Mouse (Mus musculus): ENCODE data around the gene Tbc1d22a. TPM values are rescaled to one million over a fixed set of nuclear protein-coding genes. Genes with fewer than 3 reads are reported as not detected.

Tbc1d22a gene
- polyA plus RNA-seq, 1 experiment from 2014 or later = 12.5 TPM

DNA sequence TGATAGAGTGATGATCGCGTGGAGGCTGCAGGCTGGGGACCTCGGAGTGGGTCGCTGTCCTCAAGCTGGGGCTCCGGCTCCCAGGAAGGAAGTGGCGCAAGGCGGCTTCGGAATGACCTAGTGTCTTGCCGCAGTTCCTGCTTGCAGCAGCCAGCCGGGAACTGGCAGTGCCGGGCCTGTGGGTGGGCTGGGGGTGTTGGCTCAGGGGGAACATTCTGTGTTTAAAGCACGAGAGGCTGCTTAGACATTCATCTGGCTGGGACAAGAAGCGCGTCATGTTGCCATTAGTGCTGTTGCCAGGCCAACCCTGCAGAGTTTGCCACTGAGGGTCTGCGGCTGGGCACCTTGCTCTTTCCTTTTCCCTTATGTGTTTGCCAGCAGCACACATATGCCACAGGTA is 63.2 kb downstream of the Tbc1d22a start:
- no peak overlapping the region for H3K4me2 ChIP-seq (ENCODE audit: low read depth, low read length)
- no peak overlapping the region for H3K27ac ChIP-seq (ENCODE audit: low read length)
- ATAC-seq = no peak
- no peaks in the 10 kb centered on the region for H3K36me3 ChIP-seq (ENCODE audit: control insufficient read depth, insufficient read depth, low read length)
- 49% methylated on average over 15 of the region's 15 CpGs for WGBS
- H3K9me3 ChIP-seq (ENCODE audit: control insufficient read depth, low read length) = no peaks in the 10 kb centered on the region
- H3K4me3 ChIP-seq (ENCODE audit: low read length) = no peak overlapping the region
- no peak overlapping the region for H3K9ac ChIP-seq (ENCODE audit: low read depth, low read length)
- peaks cover 29% of the 10 kb centered on the region for H3K4me1 ChIP-seq (ENCODE audit: control insufficient read depth, insufficient read depth, low read length)
- H3K27me3 ChIP-seq (replicated peaks; ENCODE audit: control insufficient read depth, insufficient read depth, low read length) = no peaks in the 10 kb centered on the region

DNA sequence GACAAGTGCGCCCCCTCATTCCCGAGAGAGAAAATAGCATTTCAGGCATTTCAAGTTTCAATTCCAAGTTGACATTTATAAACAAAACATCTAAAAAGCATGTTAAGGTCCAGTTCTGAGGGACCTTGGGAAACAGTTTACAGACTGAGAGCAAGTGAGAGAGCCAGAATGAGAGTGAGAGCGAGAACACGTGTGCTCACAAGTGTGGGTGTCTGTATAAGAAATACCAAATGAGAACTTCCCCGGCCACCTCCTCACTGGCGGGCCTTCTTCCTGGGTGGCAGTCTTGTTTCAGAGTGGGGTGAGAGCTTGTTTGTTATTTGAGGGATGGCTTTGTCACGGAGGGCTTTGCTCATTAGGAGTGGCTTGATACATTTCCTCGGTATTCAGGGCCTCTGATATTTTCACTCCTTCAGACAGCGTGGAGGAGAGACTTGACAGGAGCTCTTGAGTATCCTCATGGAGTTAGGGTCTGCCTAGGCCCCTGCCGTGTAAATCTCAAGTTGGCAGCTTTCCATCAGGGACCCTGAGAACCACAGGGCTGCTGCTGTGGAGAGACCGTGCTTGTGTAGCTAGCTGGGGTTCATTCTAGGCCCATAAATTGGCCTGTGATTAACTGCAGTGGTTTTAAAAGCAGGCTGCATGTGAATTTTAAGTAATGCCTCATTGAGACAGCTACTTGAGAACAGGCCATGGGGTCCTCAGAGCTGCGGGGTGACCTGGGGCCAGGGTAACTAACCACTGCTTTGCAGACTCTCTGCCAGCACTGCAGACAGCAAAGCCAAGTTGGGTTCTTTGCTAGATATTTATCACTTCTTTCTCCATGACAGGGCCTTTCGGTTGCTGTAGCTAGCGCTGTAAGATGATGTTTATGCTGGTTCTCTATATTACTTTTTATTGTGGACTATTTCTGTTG is 65.1 kb downstream of the Tbc1d22a start:
- ATAC-seq = no peak
- H3K36me3 ChIP-seq (ENCODE audit: control insufficient read depth, insufficient read depth, low read length) = no peaks in the 10 kb centered on the region
- H3K4me1 ChIP-seq (ENCODE audit: control insufficient read depth, insufficient read depth, low read length) = peaks cover 29% of the 10 kb centered on the region
- no peak overlapping the region for H3K9ac ChIP-seq (ENCODE audit: low read depth, low read length)
- H3K27ac ChIP-seq (ENCODE audit: low read length) = no peak overlapping the region
- H3K27me3 ChIP-seq (replicated peaks; ENCODE audit: control insufficient read depth, insufficient read depth, low read length) = no peaks in the 10 kb centered on the region
- no peak overlapping the region for H3K4me3 ChIP-seq (ENCODE audit: low read length)
- H3K4me2 ChIP-seq (ENCODE audit: low read depth, low read length) = no peak overlapping the region
- WGBS = 55% methylated on average over 14 of the region's 14 CpGs
- H3K9me3 ChIP-seq (ENCODE audit: control insufficient read depth, low read length) = no peaks in the 10 kb centered on the region

DNA sequence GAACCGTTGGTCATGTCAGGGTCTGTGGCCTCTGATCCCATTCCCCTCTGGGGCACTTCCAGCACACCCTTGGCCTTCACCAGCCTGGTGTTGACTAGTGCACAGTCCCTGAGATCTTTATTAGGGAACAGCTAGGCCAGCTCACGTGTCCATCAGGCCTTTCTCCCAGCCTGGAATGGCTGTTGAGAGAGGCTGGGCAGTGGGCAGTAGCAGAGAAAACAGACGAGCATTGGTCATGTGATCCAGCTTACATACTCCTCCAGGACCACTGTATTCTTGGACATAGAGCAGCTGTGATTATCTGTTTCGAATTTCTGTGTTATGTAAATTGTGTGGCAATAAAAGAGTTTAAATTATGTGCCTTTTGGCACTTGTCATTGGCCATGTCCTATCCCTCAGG is 65.9 kb downstream of the Tbc1d22a start:
- H3K4me1 ChIP-seq (ENCODE audit: control insufficient read depth, insufficient read depth, low read length) = peaks cover 29% of the 10 kb centered on the region
- H3K4me3 ChIP-seq (ENCODE audit: low read length) = no peak overlapping the region
- H3K4me2 ChIP-seq (ENCODE audit: low read depth, low read length) = no peak overlapping the region
- H3K9me3 ChIP-seq (ENCODE audit: control insufficient read depth, low read length) = no peaks in the 10 kb centered on the region
- no peak overlapping the region for H3K27ac ChIP-seq (ENCODE audit: low read length)
- H3K36me3 ChIP-seq (ENCODE audit: control insufficient read depth, insufficient read depth, low read length) = no peaks in the 10 kb centered on the region
- ATAC-seq = no peak
- 46% methylated on average over 4 of the region's 4 CpGs for WGBS
- H3K9ac ChIP-seq (ENCODE audit: low read depth, low read length) = no peak overlapping the region
- H3K27me3 ChIP-seq (replicated peaks; ENCODE audit: control insufficient read depth, insufficient read depth, low read length) = no peaks in the 10 kb centered on the region

DNA sequence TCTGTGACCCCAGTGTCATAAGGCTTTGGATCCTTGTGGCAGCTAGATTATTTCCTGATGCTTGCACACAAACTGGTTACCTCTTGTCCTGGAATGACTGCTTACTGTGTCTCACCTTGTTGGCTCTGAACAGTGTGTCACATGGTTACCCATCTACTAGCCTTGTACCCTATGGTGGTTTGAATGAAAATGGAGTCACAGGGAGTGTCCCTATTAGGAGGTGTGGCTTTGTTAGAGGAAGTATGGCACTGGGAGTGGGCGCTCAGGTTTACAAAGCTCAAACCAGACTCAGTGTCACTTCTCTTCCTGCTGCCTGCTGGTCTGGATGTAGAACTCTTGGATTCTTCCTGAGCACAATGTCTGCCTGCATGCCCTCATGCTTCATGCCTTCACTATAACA is 69.0 kb downstream of the Tbc1d22a start:
- Histone ChIP-seq H3K4me3 (ENCODE audit: low read length) (no peak overlapping the region), H3K27me3 (replicated peaks; ENCODE audit: control insufficient read depth, insufficient read depth, low read length) (no peaks in the 10 kb centered on the region), H3K4me2 (ENCODE audit: low read depth, low read length) (no peak overlapping the region), H3K36me3 (ENCODE audit: control insufficient read depth, insufficient read depth, low read length) (no peaks in the 10 kb centered on the region), H3K4me1 (ENCODE audit: control insufficient read depth, insufficient read depth, low read length) (peaks cover 16% of the 10 kb centered on the region), H3K9me3 (ENCODE audit: control insufficient read depth, low read length) (no peaks in the 10 kb centered on the region), H3K9ac (ENCODE audit: low read depth, low read length) (no peak overlapping the region), H3K27ac (ENCODE audit: low read length) (no peak overlapping the region)
- ATAC-seq = peak; percentile 54
- WGBS = 89% methylated on average over 1 of the region's 1 CpGs

DNA sequence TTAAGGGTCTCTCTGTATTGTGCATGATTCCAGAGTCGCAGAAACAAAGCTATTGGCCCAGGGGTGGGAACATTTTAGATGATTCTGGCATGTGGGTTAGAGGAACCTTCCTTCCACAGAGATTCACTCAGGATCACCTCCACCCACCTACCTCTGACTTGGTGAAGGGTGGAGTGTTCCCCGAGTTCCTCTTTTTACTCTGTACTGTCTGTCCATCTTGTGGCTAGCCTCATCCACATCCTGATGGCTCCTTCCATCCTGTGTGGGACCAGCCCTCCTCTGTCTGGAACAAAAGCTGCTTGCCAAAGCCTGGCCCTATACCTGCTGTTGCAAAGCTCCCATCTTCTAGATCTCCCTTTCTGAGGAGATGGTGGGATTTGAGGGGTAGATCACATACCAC is 71.0 kb downstream of the Tbc1d22a start:
- no peak for ATAC-seq
- 0 out of 2 replicates have a peak, but pooled peaks cover 8% of the 10 kb centered on the region for H3K4me1 ChIP-seq (ENCODE audit: control insufficient read depth, insufficient read depth, low read length)
- no peak overlapping the region for H3K9ac ChIP-seq (ENCODE audit: low read depth, low read length)
- no peak overlapping the region for H3K4me2 ChIP-seq (ENCODE audit: low read depth, low read length)
- H3K36me3 ChIP-seq (ENCODE audit: control insufficient read depth, insufficient read depth, low read length) = no peaks in the 10 kb centered on the region
- no peak overlapping the region for H3K4me3 ChIP-seq (ENCODE audit: low read length)
- 81% methylated on average over 2 of the region's 2 CpGs for WGBS
- H3K27me3 ChIP-seq (replicated peaks; ENCODE audit: control insufficient read depth, insufficient read depth, low read length) = no peaks in the 10 kb centered on the region
- H3K27ac ChIP-seq (ENCODE audit: low read length) = no peak overlapping the region
- H3K9me3 ChIP-seq (ENCODE audit: control insufficient read depth, low read length) = no peaks in the 10 kb centered on the region

DNA sequence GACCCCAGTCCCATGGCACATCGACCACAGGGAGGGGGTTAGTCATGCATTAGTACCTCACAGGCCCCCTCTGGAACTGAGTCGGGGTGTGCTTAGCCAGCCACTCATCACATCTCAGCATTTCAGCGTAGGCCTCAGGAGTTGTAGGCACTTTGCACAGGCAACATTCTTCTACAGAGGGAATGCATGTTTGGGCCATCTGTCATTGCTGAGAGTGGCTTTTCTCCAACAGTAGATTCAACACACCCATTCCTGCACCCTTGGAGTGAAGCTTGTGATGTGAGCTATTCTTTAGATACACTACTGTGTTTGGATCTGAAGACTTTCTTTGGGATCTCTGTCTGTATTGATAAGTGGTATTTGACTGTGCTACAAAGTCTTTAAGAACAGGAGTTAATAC is 75.8 kb downstream of the Tbc1d22a start:
- H3K9me3 ChIP-seq (ENCODE audit: control insufficient read depth, low read length) = no peaks in the 10 kb centered on the region
- no peak for ATAC-seq
- no peak overlapping the region for H3K27ac ChIP-seq (ENCODE audit: low read length)
- H3K4me1 ChIP-seq (ENCODE audit: control insufficient read depth, insufficient read depth, low read length) = 0 out of 2 replicates have a peak, but pooled peaks cover 7% of the 10 kb centered on the region
- no peak overlapping the region for H3K4me3 ChIP-seq (ENCODE audit: low read length)
- no peaks in the 10 kb centered on the region for H3K36me3 ChIP-seq (ENCODE audit: control insufficient read depth, insufficient read depth, low read length)
- WGBS = 71% methylated on average over 3 of the region's 3 CpGs
- no peak overlapping the region for H3K9ac ChIP-seq (ENCODE audit: low read depth, low read length)
- H3K4me2 ChIP-seq (ENCODE audit: low read depth, low read length) = no peak overlapping the region
- no peaks in the 10 kb centered on the region for H3K27me3 ChIP-seq (replicated peaks; ENCODE audit: control insufficient read depth, insufficient read depth, low read length)

DNA sequence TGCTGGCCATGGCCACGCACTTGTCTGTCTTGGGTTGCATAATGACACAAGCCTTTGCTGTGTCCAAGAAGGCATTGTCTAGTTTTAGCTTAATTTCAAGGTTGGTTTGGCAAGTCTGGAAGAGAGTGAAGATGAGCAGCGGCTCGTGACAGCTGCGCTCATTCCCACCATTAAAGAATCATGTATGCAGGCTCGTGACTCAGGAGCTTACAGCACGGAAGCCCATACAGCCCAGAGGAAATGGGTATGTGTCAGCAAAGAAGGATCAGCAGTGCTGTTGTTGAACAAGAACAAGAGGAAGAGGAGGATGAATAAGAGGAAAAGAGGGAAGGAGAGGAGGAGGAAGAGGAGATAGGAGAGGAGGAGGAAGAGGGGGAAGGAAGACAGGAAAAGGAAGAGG is 78.0 kb downstream of the Tbc1d22a start:
- no peaks in the 10 kb centered on the region for H3K27me3 ChIP-seq (replicated peaks; ENCODE audit: control insufficient read depth, insufficient read depth, low read length)
- H3K27ac ChIP-seq (ENCODE audit: low read length) = no peak overlapping the region
- no peak for ATAC-seq
- no peak overlapping the region for H3K9ac ChIP-seq (ENCODE audit: low read depth, low read length)
- 0 out of 2 replicates have a peak, but pooled peaks cover 7% of the 10 kb centered on the region for H3K4me1 ChIP-seq (ENCODE audit: control insufficient read depth, insufficient read depth, low read length)
- no peaks in the 10 kb centered on the region for H3K9me3 ChIP-seq (ENCODE audit: control insufficient read depth, low read length)
- WGBS = 85% methylated on average over 6 of the region's 6 CpGs
- H3K4me2 ChIP-seq (ENCODE audit: low read depth, low read length) = no peak overlapping the region
- no peaks in the 10 kb centered on the region for H3K36me3 ChIP-seq (ENCODE audit: control insufficient read depth, insufficient read depth, low read length)
- no peak overlapping the region for H3K4me3 ChIP-seq (ENCODE audit: low read length)

DNA sequence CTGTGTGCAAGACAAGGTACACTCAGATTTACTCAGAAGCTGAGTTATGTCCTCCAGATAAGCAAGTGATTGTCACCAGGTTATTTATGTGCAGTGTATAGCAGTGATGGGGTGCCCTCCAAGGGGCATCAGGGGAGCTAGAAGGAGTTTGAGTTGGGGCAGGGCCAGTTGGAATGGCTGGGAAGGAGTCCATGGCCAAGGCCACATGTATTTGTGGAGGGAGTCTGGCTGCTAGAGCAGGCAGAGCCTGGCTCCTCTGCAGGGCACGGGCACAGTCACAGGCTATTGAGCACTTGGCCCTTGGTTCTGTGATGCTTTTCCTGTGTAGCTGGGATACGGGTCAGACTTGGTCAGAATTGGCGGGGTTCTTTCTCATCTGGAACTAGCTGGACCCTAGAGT is 80.2 kb downstream of the Tbc1d22a start:
- no peak for ATAC-seq
- H3K4me2 ChIP-seq (ENCODE audit: low read depth, low read length) = no peak overlapping the region

DNA sequence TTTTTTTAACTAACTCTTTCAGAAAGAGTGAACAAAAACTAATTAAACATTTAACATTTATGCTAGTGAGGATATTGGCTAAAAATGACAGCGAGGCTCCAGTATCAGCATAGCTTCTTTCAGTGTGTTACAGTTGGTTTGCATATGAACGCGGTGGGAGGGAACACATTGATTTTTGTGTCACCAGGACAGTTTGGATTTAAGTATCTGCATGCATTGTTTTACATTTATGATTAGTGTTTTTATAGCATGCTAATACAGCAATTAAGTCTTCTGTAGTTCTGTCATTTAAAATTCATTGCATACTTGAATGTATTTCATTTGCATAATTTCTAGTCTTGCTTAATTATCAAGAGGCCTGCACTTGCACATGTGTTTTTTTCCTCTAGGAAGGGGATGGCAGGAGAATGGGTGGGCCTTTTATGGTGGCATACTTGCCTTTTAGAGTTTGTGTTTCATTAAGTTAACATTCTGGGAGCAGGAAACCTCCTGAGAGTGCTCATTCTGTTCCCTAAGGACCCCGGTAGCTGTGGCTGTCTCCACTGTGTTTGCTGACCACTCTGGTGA is 81.5 kb downstream of the Tbc1d22a start:
- Histone ChIP-seq H3K36me3 (ENCODE audit: control insufficient read depth, insufficient read depth, low read length) (no peaks in the 10 kb centered on the region), H3K4me1 (ENCODE audit: control insufficient read depth, insufficient read depth, low read length) (no peaks in the 10 kb centered on the region), H3K4me3 (ENCODE audit: low read length) (no peak overlapping the region), H3K9me3 (ENCODE audit: control insufficient read depth, low read length) (no peaks in the 10 kb centered on the region), H3K9ac (ENCODE audit: low read depth, low read length) (no peak overlapping the region), H3K27ac (ENCODE audit: low read length) (no peak overlapping the region), H3K27me3 (replicated peaks; ENCODE audit: control insufficient read depth, insufficient read depth, low read length) (no peaks in the 10 kb centered on the region), H3K4me2 (ENCODE audit: low read depth, low read length) (no peak overlapping the region)
- 79% methylated on average over 4 of the region's 4 CpGs for WGBS
- ATAC-seq = no peak

More for the DNA sequence above, 80.2 kb downstream of the Tbc1d22a start:
- no peak overlapping the region for H3K9ac ChIP-seq (ENCODE audit: low read depth, low read length)
- H3K27ac ChIP-seq (ENCODE audit: low read length) = no peak overlapping the region
- H3K4me3 ChIP-seq (ENCODE audit: low read length) = no peak overlapping the region
- 94% methylated on average over 3 of the region's 3 CpGs for WGBS
- no peaks in the 10 kb centered on the region for H3K9me3 ChIP-seq (ENCODE audit: control insufficient read depth, low read length)
- no peaks in the 10 kb centered on the region for H3K27me3 ChIP-seq (replicated peaks; ENCODE audit: control insufficient read depth, insufficient read depth, low read length)
- no peaks in the 10 kb centered on the region for H3K36me3 ChIP-seq (ENCODE audit: control insufficient read depth, insufficient read depth, low read length)
- H3K4me1 ChIP-seq (ENCODE audit: control insufficient read depth, insufficient read depth, low read length) = 0 out of 2 replicates have a peak, but pooled peaks cover 7% of the 10 kb centered on the region
